Mouse (Mus musculus) forebrain, embryonic 14.5 days (tissue): ENCODE results near the gene Fcho2. TPM values are rescaled to one million over a fixed set of nuclear protein-coding genes. Genes with fewer than 3 reads are reported as not detected.

Source experiments
- ATAC-seq: fragments of 200-750 bp; cut with Nextera tagmentation; 2 replicates; pipeline ENCODE4 v1.8.0; 2017; ENCODE audit warnings: mild to moderate bottlenecking, moderate library complexity
- DNase-seq: peaks from one replicate; pipeline ENCODE4 v3.0.0-alpha.2; 2015; ENCODE audit warnings: low spot score
- H3K27ac ChIP-seq: fragments of 300-500 bp; sonication (generic); 2 replicates; pipeline ENCODE4 v1.5.1; 2014; ENCODE audit warnings: low read depth, mild to moderate bottlenecking, control low read depth, low read length, moderate library complexity
- H3K27me3 ChIP-seq: fragments of 300-500 bp; sonication (generic); replicated peaks from 2 replicates; pipeline ENCODE4 v1.6.1; 2014; ENCODE audit warnings: low read length, control low read depth, mixed read lengths; ENCODE audit not compliant: control insufficient read depth, insufficient read depth
- H3K36me3 ChIP-seq: fragments of 300-500 bp; sonication (generic); 2 replicates; pipeline ENCODE4 v1.6.1; 2014; ENCODE audit warnings: low read length, control low read depth; ENCODE audit not compliant: control insufficient read depth, insufficient read depth
- H3K4me1 ChIP-seq: fragments of 300-500 bp; sonication (generic); 2 replicates; pipeline ENCODE4 v1.6.1; 2014; ENCODE audit warnings: antibody characterized with exemption, low read length, control low read depth; ENCODE audit not compliant: control insufficient read depth, insufficient read depth
- H3K4me2 ChIP-seq: fragments of 300-500 bp; sonication (generic); 2 replicates; pipeline ENCODE4 v1.6.1; 2014; ENCODE audit warnings: mild to moderate bottlenecking, control low read depth, low read length
- H3K4me3 ChIP-seq: fragments of 300-500 bp; sonication (generic); 2 replicates; pipeline ENCODE4 v1.5.1; 2014; ENCODE audit warnings: low read depth, low read length, control low read depth
- H3K9ac ChIP-seq: fragments of 300-500 bp; sonication (generic); 2 replicates; pipeline ENCODE4 v1.6.1; 2014; ENCODE audit warnings: mild to moderate bottlenecking, low read length, control low read depth, moderate library complexity
- H3K9me3 ChIP-seq: fragments of 300-500 bp; sonication (generic); replicated peaks from 2 replicates; pipeline ENCODE4 v1.6.1; 2016; ENCODE audit warnings: low read length, control low read depth, mixed read lengths; ENCODE audit not compliant: control insufficient read depth
- WGBS: fragments of 180-500 bp; shearing (Covaris S2); extraction: QIAGEN DNeasy Blood & Tissue Kit; methylation state at CpG from one replicate; pipeline ENCODE4 v1.1.7; 2014; 5-methylcytosine and 5-hydroxymethylcytosine counted together
- polyA plus RNA-seq: library from polyadenylated mRNA; unstranded; fragments of >200 nt; fragmentation: Nextera tagmentation; extraction: Ambion mirVana; gene quantifications from 2 replicates; pipeline ENCODE4 v1.2.1, GENCODE M21; 2014

Fcho2 gene
- polyA plus RNA-seq, 1 experiment from 2014 or later, result 14.7 TPM

GRCm38 (mm10) chr13:98792864-98793263 is 22.4 kb downstream of the Fcho2 start:
- 94% methylated on average over 1 of the region's 1 CpGs for WGBS
- H3K4me3 ChIP-seq, result no peak overlapping the region
- H3K4me1 ChIP-seq, result no peaks in the 10 kb centered on the region
- no peak overlapping the region for H3K9ac ChIP-seq
- H3K27ac ChIP-seq, result no peak overlapping the region
- ATAC-seq (no peak), DNase-seq (no peak)
- peaks cover 10% of the 10 kb centered on the region for H3K36me3 ChIP-seq
- H3K4me2 ChIP-seq, result no peak overlapping the region
- H3K9me3 ChIP-seq, result no peaks in the 10 kb centered on the region
- H3K27me3 ChIP-seq, result no peaks in the 10 kb centered on the region

- H3K4me1 ChIP-seq, result no peaks in the 10 kb centered on the region
- 96% methylated on average over 1 of the region's 1 CpGs for WGBS
Measured at GRCm38 (mm10) chr13:98791693-98792092, 23.6 kb downstream of the Fcho2 start.

GRCm38 (mm10) chr13:98786970-98787685 is 28.1 kb downstream of the Fcho2 start:
- DNase-seq (no peak), ATAC-seq (no peak)
- Histone ChIP-seq H3K27me3 (no peaks in the 10 kb centered on the region), H3K9me3 (no peaks in the 10 kb centered on the region), H3K36me3 (peaks cover 15% of the 10 kb centered on the region), H3K27ac (no peak overlapping the region), H3K9ac (no peak overlapping the region), H3K4me3 (no peak overlapping the region), H3K4me2 (no peak overlapping the region), H3K4me1 (no peaks in the 10 kb centered on the region)
- WGBS, result 84% methylated on average over 5 of the region's 5 CpGs

More at GRCm38 (mm10) chr13:98791693-98792092, 23.6 kb downstream of the Fcho2 start:
- ATAC-seq (no peak), DNase-seq (no peak)
- Histone ChIP-seq H3K4me3 (no peak overlapping the region), H3K9ac (no peak overlapping the region), H3K4me2 (no peak overlapping the region), H3K36me3 (peaks cover 10% of the 10 kb centered on the region), H3K27ac (no peak overlapping the region), H3K9me3 (no peaks in the 10 kb centered on the region), H3K27me3 (no peaks in the 10 kb centered on the region)

- Histone ChIP-seq H3K36me3 (peaks cover 22% of the 10 kb centered on the region; the same call in 1 of the 2 replicates), H3K4me1 (no peaks in the 10 kb centered on the region), H3K9me3 (no peaks in the 10 kb centered on the region), H3K27me3 (no peaks in the 10 kb centered on the region), H3K9ac (no peak overlapping the region), H3K4me2 (no peak overlapping the region), H3K27ac (no peak overlapping the region), H3K4me3 (no peak overlapping the region)
- DNase-seq, result no peak
- ATAC-seq, result no peak
- 96% methylated on average over 3 of the region's 3 CpGs for WGBS
Measured at GRCm38 (mm10) chr13:98777959-98778358, 37.3 kb downstream of the Fcho2 start.

- no peaks in the 10 kb centered on the region for H3K9me3 ChIP-seq
- H3K36me3 ChIP-seq, result peaks cover 14% of the 10 kb centered on the region; the same call in 1 of the 2 replicates
- DNase-seq (no peak), ATAC-seq (no peak)
- WGBS, result 90% methylated on average over 2 of the region's 2 CpGs
- H3K27ac ChIP-seq, result no peak overlapping the region
- H3K4me2 ChIP-seq, result no peak overlapping the region
- no peaks in the 10 kb centered on the region for H3K27me3 ChIP-seq
- H3K9ac ChIP-seq, result no peak overlapping the region
- 0 out of 2 replicates have a peak, but pooled peaks cover 2% of the 10 kb centered on the region for H3K4me1 ChIP-seq
- H3K4me3 ChIP-seq, result no peak overlapping the region
Measured at GRCm38 (mm10) chr13:98771484-98771883, 43.8 kb downstream of the Fcho2 start.

GRCm38 (mm10) chr13:98768329-98768728 is 46.9 kb downstream of the Fcho2 start:
- Histone ChIP-seq H3K9me3 (no peaks in the 10 kb centered on the region), H3K4me3 (no peak overlapping the region), H3K9ac (no peak overlapping the region), H3K36me3 (0 out of 2 replicates have a peak, but pooled peaks cover 3% of the 10 kb centered on the region), H3K4me1 (0 out of 2 replicates have a peak, but pooled peaks cover 2% of the 10 kb centered on the region), H3K4me2 (no peak overlapping the region), H3K27me3 (no peaks in the 10 kb centered on the region), H3K27ac (no peak overlapping the region)
- DNase-seq (peak; percentile 81), ATAC-seq (peak; percentile 80; the same call in 1 of the 2 replicates)
- 33% methylated on average over 4 of the region's 4 CpGs for WGBS

- DNase-seq (no peak), ATAC-seq (no peak)
- no peak overlapping the region for H3K27ac ChIP-seq
- H3K36me3 ChIP-seq, result peaks cover 2% of the 10 kb centered on the region; the same call in 1 of the 2 replicates
- no peaks in the 10 kb centered on the region for H3K9me3 ChIP-seq
- no peak overlapping the region for H3K9ac ChIP-seq
- H3K4me2 ChIP-seq, result no peak overlapping the region
- no peaks in the 10 kb centered on the region for H3K27me3 ChIP-seq
- H3K4me1 ChIP-seq, result no peaks in the 10 kb centered on the region
- no peak overlapping the region for H3K4me3 ChIP-seq
Measured at GRCm38 (mm10) chr13:98761771-98762170, 53.5 kb downstream of the Fcho2 start.

- H3K27me3 ChIP-seq, result no peaks in the 10 kb centered on the region
- ATAC-seq (no peak), DNase-seq (no peak)
- no peaks in the 10 kb centered on the region for H3K4me1 ChIP-seq
- H3K27ac ChIP-seq, result no peak overlapping the region
- no peak overlapping the region for H3K4me3 ChIP-seq
- 91% methylated on average over 1 of the region's 1 CpGs for WGBS
- H3K9ac ChIP-seq, result no peak overlapping the region
- no peaks in the 10 kb centered on the region for H3K9me3 ChIP-seq
- no peaks in the 10 kb centered on the region for H3K36me3 ChIP-seq
- no peak overlapping the region for H3K4me2 ChIP-seq
Measured at GRCm38 (mm10) chr13:98755886-98756285, 59.4 kb downstream of the Fcho2 start.

GRCm38 (mm10) chr13:98744679-98745078 is 70.6 kb downstream of the Fcho2 start:
- H3K27ac ChIP-seq, result no peak overlapping the region
- H3K27me3 ChIP-seq, result no peaks in the 10 kb centered on the region
- no peak overlapping the region for H3K9ac ChIP-seq
- H3K9me3 ChIP-seq, result no peaks in the 10 kb centered on the region
- H3K36me3 ChIP-seq, result peaks cover 50% of the 10 kb centered on the region
- WGBS, result 59% methylated on average over 1 of the region's 1 CpGs
- ATAC-seq (no peak), DNase-seq (no peak)
- no peak overlapping the region for H3K4me3 ChIP-seq
- no peak overlapping the region for H3K4me2 ChIP-seq
- no peaks in the 10 kb centered on the region for H3K4me1 ChIP-seq
